Mouse (Mus musculus): ENCODE data around the gene Tfap4. TPM values are rescaled to one million over a fixed set of nuclear protein-coding genes. Genes with fewer than 3 reads are reported as not detected.

Tfap4 gene
- polyA plus RNA-seq, 1 experiment from 2014 or later: 16.5 TPM

Other genes with a start within 250 kb of the Tfap4 start
- 0.48 and 0.61 TPM in 2 replicates for gene Adcy9, start 139.4 kb downstream of the Tfap4 start, polyA plus RNA-seq (2015; fragmentation: Nextera tagmentation; extraction: Ambion mirVana)
- gene Srl, start 18.0 kb downstream of the Tfap4 start, polyA plus RNA-seq (2015; fragmentation: Nextera tagmentation; extraction: Ambion mirVana): 5.6 and 6.9 TPM in 2 replicates
- gene Glis2, start 34.9 kb upstream of the Tfap4 start, polyA plus RNA-seq (2015; fragmentation: Nextera tagmentation; extraction: Ambion mirVana): 3.6 and 5.3 TPM in 2 replicates
- gene Pam16, start 65.1 kb upstream of the Tfap4 start, polyA plus RNA-seq (2015; fragmentation: Nextera tagmentation; extraction: Ambion mirVana): 147 and 155 TPM in 2 replicates
- gene Vasn, start 80.1 kb upstream of the Tfap4 start, polyA plus RNA-seq (2015; fragmentation: Nextera tagmentation; extraction: Ambion mirVana): 2.0 and 2.4 TPM in 2 replicates
- gene Dnaja3, start 80.1 kb upstream of the Tfap4 start, polyA plus RNA-seq (2015; fragmentation: Nextera tagmentation; extraction: Ambion mirVana): 47.3 and 48.7 TPM in 2 replicates
- gene Coro7, start 119.9 kb upstream of the Tfap4 start, polyA plus RNA-seq (2015; fragmentation: Nextera tagmentation; extraction: Ambion mirVana): 51.9 and 55.0 TPM in 2 replicates
- gene Nmral1, start 159.5 kb upstream of the Tfap4 start, polyA plus RNA-seq (2015; fragmentation: Nextera tagmentation; extraction: Ambion mirVana): 40.4 and 43.0 TPM in 2 replicates
- 125 and 127 TPM in 2 replicates for gene Hmox2, start 166.5 kb upstream of the Tfap4 start, polyA plus RNA-seq (2015; fragmentation: Nextera tagmentation; extraction: Ambion mirVana)
- gene Cdip1, start 230.4 kb upstream of the Tfap4 start, polyA plus RNA-seq (2015; fragmentation: Nextera tagmentation; extraction: Ambion mirVana): 51.2 and 57.0 TPM in 2 replicates

All from thymus, postnatal 0 days (tissue).